Mouse (Mus musculus) yolk sac, embryonic 10.5 days (tissue): ENCODE measurements around the gene Map2k1.
"Not testable (repeated sequence)": the region's sequence is repeated elsewhere in the genome, so short reads cannot be mapped to it uniquely, and the experiment has no call there.

Experiments used
- DNase-seq: peaks from one replicate; pipeline ENCODE4 v3.0.0-alpha.2; 2017; ENCODE audit warnings: low spot score

Gene Map2k1

GRCm38 (mm10) chr9:64202866-64203265 lies 50.6 kb downstream of the Map2k1 start:
- DNase-seq = no peak

DNA sequence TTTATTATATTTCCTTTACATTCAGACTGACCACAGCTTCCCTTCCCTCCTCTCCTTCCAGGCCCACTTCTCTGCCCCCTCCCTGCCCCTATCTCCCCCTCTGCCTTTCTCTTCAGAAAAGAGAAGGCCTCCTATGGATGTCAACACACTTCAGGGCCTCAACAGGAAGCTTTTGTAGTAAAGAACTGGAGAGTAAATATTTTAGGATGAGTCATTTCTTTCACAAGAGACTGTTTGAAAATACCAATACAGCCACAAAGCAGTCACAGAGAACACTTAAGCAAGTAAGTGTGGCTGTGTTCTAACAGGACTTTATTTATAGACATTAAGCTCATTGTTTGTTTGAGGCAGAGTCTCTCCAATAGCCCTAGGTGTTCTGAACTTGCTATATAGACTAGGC lies 51.1 kb downstream of the Map2k1 start:
- no peak for DNase-seq

DNA sequence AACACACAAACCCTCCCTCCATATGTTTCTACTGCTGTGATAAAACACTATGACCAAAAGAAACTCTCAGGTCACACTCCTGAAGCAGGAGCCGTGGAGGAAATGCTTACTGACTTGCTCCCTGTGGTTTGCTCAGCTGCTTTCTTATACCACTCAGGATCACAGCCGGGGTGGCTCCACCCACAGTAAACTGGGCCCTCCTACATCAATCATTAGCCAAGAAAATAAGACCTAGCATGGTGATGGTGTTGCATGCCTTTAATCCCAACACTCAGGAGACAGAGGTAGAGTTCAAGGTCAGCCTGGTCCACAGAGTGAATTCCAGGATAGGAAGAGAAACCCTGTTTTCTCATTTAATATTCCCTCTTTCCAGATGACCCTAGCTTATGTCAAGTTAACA lies 53.5 kb downstream of the Map2k1 start:
- peak; percentile 64 for DNase-seq

- DNase-seq = peak; percentile 64
Observed at GRCm38 (mm10) chr9:64198763-64199418, 54.5 kb downstream of the Map2k1 start.

DNA sequence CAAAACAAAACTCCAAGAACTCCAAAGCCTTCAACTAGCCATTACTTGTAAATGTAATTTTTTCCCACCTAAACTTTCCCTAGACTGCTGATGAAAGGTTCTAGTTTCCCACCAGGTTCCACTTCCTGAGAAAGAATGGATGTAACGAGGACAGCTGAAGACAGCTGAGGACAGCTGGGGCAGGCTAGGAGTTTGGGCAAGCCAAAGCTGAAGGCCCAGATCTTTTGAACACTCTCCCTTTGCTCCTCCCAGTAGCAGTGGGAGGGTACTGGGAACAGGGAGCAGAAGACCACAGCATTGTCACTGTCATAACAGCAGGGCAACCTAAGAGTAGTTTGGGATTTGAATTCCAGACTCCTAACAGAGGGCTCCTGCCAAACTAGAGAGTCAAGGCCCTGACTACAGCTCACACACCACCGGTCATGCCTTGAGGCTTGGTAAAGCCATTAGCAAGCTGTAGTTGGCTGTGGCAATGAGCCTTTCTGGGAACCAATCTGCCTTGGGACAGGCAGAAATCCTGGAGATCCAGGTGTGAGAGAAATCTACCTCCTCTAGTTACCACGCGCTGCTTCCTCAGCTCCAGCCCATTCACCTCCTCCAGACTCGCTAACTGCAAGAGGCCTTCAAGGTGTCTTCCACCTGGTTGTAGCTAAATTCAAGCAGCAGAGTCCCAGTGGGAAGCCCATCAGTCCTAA lies 55.2 kb downstream of the Map2k1 start:
- no peak for DNase-seq

- no peak for DNase-seq
Observed at GRCm38 (mm10) chr9:64197524-64197923, 55.9 kb downstream of the Map2k1 start.

DNA sequence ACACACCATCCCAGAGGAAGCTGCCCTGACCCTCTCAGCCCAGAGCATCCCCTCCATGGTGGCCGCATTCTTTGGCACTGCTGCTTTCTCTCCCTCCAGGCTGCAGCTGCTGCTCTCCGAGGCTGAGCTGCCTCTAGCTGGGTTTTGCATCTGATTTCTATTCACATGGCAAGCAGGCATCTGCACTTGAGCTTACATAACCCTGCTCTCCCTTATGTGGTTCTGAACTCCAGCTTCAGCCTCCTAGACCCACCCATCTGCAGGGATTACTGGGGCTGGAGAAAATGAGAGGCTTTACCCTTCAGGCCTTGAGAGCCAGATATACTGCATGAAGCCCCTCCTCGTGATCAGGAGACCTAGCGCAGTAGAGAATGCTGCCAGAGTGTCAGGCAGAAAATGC lies 57.9 kb downstream of the Map2k1 start:
- no peak for DNase-seq

GRCm38 (mm10) chr9:64193879-64194278 lies 59.6 kb downstream of the Map2k1 start:
- DNase-seq = peak; percentile 57

DNA sequence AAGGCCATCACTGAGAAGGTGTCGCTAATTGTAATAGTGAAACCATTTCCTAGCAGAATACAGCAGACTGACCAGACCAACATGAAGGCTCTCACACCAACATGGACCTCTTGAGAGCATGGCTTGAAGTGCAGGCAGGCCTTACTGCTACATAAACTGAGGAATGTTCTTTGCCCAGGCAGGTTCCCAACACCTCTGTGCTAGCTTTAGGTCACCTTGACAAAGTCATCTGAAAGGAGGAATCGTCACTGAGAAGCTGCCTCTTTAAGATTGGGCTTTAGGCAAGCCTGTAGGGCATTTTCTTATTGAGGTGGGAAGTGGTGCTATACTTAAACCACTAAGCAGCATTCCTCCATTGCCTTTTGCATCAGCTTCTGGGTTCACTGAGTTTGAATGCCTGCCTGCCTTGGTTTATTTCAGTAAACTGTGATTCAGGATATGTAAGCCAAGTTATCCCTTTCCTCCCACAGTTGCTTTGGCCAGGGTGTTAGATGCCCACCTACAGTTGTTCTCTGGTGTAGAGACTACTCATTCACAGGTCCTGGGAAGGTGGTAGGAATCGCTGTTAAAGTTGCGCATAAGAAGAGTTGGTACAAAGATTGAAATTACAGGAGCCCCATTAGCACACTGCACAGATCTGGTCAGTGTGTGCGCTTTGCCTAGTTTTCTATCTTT lies 69.1 kb downstream of the Map2k1 start:
- DNase-seq = no peak

DNA sequence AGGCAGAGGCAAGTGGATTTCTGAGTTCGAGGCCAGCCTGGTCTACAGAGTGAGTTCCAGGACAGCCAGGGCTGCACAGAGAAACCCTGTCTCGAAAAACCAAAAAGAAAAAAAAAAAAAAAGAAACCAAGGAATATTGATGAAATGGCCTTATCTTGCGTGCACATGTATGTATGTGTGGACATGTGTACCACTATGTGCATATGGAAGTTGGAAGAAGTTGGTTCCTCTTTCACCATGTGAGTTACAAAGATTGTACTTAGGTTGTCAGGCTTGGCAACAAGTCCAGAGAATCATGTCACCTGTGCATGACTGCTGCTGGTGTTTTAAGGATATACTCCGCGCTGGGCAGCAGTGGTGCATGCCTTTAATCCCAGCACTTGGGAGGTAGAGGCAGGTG lies 70.1 kb downstream of the Map2k1 start:
- DNase-seq = not testable (repeated sequence)

DNA sequence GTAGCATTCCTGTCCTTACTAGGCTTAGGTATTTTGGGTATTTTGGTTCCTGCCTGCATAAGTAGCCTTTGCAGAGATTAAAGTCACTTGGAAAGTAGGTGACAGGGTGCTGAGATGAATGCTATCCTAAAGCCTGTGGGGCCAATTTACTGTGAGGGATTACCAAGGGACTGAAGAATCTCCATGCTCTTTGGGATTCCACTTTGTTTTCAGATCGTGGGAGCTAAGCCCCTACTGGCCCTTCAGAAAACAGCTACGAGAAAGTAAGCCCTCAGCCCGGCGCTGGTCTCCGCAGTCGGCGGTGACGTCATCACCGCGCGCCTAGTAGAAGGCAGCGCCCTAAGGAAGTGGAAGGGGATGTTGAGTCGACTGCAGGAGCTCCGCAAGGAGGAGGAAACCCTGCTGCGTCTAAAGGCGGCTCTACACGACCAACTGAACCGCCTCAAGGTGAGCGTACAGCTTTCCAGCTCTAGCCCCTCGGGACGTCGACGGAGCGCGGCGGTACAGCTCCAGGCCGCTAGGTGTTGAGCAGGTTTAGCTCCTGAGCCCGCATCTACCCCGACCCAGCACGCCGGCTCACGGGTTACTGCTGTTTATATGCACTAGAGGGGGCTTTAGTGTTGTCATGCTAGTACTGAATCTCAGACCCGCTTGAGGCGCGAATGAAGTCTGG lies 74.3 kb downstream of the Map2k1 start, which contains the start of gene Snapc5:
Gene Snapc5, plus strand, starts transcription at position 301 of the 673 bp plus-strand sequence.
- peak; percentile 94 for DNase-seq

DNA sequence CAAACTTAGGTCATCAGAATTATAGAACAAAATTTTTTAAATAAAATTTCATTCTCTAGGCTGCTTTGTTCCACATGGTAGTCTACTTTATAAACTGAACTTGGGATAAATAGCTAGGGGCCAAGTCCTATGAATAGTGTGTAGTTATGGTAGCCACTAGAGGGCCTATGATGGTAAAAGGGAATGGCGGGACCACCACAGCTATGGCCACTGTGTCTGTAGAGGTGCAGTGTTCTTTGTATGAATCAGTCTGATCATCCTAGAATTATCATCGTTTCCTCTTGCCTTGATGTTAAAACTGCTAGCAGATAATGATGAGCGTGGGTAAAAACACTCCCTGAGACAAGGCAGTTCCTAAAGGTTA lies 74.8 kb downstream of the Map2k1 start:
- DNase-seq = no peak

DNA sequence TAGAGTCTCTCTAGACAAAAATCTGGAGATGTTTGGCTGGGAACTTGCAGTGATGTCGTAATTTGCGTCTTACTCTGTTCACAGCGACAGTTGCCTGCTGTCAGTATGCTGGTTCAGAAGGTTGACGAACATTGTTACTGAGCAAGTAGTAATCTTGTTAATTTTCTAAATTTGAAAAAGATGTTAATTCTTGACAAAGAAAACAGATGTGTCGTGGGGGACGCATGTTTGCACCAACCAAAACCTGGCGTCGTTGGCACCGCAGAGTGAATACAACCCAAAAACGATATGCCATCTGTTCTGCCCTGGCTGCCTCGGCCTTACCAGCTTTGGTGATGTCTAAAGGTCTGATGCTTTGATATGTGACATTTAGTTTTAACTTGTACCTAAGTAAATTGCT lies 78.1 kb downstream of the Map2k1 start:
- no peak for DNase-seq

DNA sequence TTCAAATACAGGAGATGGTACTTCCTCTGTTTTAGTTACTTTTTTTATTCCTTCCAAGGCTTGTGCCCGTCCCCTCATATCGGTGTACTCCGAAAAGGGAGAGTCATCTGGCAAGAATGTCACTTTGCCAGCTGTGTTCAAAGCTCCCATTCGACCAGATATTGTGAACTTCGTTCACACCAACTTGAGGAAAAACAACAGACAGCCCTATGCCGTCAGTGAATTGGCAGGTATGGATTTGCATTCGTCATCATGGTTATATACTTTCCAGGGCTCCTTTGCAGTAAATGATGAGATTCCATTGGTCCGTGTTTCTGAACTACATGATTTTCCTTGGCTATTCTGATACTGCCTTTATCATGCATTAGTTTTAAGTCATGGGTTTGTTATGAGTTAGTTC lies 78.7 kb downstream of the Map2k1 start:
- no peak for DNase-seq

- DNase-seq = no peak
Observed at GRCm38 (mm10) chr9:64174341-64174740, 79.1 kb downstream of the Map2k1 start.

- DNase-seq = no peak
Observed at GRCm38 (mm10) chr9:64173666-64174220, 79.7 kb downstream of the Map2k1 start.

- peak; percentile 88 for DNase-seq
Observed at GRCm38 (mm10) chr9:64172816-64173665, 80.4 kb downstream of the Map2k1 start, which contains the start of the genes Zwilch and Rpl4. TSS of gene Zwilch (minus strand) at chr9:64173104. TSS of gene Rpl4 (plus strand) at chr9:64173375.

DNA sequence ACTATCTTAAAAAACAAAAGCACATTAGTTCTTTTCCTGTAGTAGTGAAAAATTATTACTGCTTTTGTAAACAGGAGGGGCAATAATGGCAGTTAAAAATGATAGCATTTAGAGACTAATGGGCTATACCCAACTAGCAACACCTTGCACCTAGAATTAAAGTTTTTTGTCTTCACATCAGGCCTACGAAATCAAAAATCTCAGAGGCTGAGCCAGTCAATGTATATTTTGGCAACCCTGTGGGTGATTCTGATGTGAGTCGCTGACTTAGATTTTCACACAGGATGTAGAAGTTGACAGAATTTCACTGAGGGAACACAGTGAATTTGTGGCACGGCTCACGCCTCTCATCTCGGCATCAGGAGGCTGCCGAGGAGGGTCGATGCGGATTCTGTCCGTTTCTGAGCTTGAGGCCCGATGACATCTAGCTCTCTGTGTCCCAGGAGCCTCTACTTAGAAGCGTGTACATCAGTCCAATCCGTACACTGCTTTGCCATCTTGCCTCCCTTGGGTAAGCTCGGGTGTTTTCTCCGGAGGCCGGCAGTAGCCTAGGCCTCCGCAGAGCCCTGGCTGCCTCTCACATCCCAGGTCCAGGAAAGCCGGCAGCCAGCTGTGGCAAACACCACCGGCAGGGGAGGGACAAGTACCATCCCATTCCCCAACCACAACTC lies 81.2 kb downstream of the Map2k1 start:
- no peak for DNase-seq

- DNase-seq = not testable (repeated sequence)
Observed at GRCm38 (mm10) chr9:64169967-64170366, 83.5 kb downstream of the Map2k1 start.

- DNase-seq = no peak
Observed at GRCm38 (mm10) chr9:64160471-64160870, 93.0 kb downstream of the Map2k1 start.

DNA sequence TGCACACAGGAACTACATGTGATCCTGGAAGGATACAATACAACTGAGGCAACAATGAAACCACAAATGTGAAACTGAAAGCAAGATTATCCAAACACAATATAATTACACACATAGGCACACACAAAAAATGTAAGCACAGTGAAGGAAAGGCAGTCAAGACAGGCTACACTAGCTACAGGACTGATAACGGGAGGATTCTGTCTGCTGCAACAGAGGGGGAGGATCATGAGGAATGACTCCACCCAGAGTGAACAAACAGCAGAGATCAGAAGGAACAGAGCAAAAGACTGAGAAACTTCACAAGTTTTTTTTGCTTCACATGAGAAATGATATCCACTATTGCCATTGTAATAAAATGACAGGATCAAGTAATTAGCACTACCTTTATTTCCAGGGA lies 96.8 kb downstream of the Map2k1 start:
- DNase-seq = no peak
